Mouse (Mus musculus) cerebellum, adult 2 months (tissue): ENCODE data around the gene Tuba3a.

Experiments
- CTCF ChIP-seq: fragments of 200-500 bp; IDR thresholded peaks from 2 replicates; pipeline ENCODE4 v1.5.1; 2011; ENCODE audit warnings: low read depth, mild to moderate bottlenecking, control low read depth, low read length, moderate library complexity, borderline replicate concordance; ENCODE audit not compliant: insufficient read depth
- POLR2A ChIP-seq: fragments of 200-500 bp; IDR thresholded peaks from 2 replicates; pipeline ENCODE4 v1.6.1; 2011; ENCODE audit warnings: low read length, control low read depth, borderline replicate concordance; ENCODE audit not compliant: insufficient read depth

DNA sequence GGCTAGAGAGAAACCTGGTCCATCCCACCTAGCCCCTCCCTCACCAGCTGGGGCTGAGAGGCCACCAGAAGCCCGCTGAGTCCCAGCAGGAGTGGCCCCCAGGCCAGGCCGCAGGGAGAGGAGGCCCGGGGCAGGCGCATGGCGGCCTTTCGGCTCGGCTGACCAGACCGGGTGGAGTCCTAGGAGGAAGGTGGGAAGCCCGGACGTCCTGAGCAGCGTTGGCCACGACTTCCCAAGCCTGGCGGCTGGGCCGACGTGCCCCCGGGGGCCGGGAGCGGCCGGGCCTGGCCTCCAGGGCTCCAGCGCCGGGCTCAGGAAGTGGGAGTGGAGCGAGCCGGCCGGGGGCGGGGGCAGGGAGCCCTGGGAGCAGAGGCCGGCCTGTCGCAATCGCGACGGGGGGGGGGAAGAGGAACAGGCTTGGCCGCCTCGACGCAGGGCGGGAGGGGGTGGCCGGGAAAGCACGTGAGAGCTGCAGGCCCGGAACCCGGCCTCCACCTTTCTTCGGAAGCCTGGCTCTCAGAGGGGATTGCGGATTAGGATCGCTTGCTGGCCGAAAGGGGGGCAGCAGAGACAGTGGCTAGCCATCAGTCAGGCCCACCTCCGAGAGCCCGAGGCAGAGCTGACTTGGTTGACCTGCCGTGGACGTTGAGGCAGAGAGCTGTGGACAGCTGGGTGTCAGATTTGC, 27.8 kb upstream of the Tuba3a start, which contains the start of gene Ltbr:
- TF ChIP-seq CTCF (no peak), POLR2A (no peak)
